Mouse (Mus musculus) heart, postnatal 4 days (tissue): ENCODE results near the gene Mosmo. TPM values are rescaled to one million over a fixed set of nuclear protein-coding genes. Genes with fewer than 3 reads are reported as not detected.

Source experiments
- DNase-seq: peaks from one replicate; pipeline ENCODE4 v3.0.0; 2021
- total RNA-seq, 2 experiments: library from RNA; stranded (reverse); gene quantifications; 2 replicates each; pipeline ENCODE4 v1.2.3; 2021

Mosmo gene
- total RNA-seq, result 10 to 100 TPM; 30.0 to 33.6 TPM

- peak; percentile 83 for DNase-seq
These were observed at the start of gene Mosmo for GRCm38 (mm10) chr7:120677001-120677643. Mosmo (plus strand) TSS chr7:120677618.

DNA sequence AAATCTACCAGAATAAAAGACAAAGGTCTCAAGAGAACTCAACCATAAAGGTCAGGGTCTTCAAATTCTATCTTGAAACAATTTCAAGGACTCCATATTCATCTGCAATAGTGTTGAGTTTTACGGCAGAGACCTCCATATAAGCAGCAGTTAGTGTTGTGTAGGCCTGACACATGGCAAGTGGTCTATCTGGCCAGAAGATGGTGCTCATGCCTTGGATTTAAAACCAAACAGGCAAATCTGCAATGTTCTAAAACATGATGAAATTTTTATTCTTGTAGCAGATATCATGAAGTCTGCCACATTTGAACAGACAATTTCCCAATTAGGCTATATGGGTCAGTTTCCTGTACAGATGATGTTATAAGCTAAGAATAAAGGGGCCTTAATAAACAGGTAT lies 44.9 kb upstream of the Mosmo start:
- peak; percentile 10 for DNase-seq

DNA sequence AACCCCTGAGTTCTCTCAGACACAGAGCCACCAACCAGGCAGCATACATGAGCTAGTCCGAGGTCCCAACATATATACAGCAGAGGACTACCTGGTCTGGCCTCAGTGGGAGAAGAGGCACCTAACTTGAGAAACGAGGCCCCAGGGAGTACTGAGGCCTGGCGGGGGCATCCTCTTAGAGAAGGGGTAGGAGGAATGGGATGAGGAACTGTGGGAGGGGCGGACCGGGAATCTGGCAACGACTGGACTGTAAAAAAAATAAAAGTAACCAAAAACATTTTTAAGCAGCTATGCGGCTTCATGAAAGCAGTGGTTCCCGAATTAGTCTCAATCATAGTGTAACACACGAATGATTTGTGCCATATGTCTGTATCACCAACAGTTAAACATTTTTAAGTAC lies 43.1 kb upstream of the Mosmo start:
- DNase-seq, result peak; percentile 14

DNA sequence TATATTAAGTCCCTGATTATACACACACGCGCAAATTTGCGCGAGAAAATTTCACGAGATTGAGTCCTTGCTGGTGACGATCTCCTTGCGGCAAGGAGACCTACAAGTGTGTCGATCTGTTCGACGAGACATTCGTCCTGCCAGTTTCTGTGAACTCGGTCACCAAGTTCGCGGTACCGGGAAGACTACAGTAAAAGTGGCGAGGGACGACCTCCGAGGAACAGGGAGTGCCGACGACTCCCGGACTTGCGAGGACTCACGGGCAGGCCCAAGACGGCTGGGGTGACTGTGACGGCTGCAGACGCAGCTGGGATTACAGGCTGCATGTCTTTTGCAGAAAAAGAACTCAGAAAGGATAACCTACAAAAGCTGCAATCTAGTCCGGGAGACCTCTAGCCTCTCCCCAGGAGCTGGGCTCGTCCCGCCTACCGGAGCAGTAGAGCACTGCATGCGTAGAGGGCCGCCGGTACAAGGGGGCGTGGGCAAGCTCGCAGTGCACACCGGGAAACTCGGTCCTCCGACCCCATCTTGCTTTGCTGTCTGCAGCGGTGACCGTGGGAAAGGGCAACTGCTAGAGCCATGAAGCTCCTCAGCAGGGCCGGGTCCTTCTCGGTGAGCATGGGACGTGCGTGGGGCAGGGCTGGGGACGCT lies 42.6 kb upstream of the Mosmo start, which contains the start of gene Uqcrc2:
Uqcrc2 (plus strand) TSS at position 466 of the 651 bp plus-strand sequence.
- peak; percentile 90 for DNase-seq

GRCm38 (mm10) chr7:120635362-120635781 lies 42.0 kb upstream of the Mosmo start:
- no peak for DNase-seq

- peak; percentile 10 for DNase-seq
These were observed 41.6 kb upstream of the Mosmo start for GRCm38 (mm10) chr7:120635821-120636220.

- DNase-seq, result no peak
These were observed 34.2 kb upstream of the Mosmo start for GRCm38 (mm10) chr7:120643217-120643616.

DNA sequence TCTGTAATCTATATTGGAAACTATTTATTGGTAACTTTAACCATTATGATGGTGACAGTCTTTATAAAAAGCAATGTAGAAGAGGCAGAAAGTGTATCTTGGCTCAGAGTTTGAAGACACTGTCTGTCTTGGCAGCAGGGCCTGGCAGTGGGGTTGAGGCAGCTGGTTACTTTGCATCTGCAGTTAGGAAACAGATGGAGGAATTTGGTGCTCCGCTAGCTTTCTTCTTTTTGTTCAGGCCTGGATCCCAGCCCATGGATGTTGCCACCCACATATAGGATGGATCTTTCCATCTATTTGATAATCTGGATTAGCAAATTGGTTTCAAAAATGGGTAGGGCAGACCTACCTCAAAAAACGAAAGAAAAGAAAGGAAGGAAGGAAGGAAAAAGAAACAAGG lies 29.6 kb upstream of the Mosmo start:
- no peak for DNase-seq

DNA sequence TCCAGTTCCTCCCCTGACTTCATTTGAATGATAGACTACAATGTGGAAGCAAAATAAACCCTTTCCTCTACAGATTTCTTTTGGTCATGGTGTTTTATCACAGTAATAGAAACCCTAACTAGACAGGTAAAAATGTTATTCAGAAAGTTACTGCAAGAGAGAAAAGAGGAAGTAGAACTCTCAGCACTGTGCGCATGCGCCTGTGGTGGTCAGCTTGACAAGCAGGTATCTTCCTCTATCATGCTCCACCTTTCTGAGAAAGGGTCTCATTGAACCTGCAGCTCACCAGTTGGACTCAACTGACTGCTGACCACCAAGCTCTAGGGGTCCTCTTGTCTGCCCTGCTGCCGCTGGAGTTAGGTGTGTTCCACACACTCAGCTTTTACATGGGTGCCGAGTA lies 15.3 kb upstream of the Mosmo start:
- no peak for DNase-seq

DNA sequence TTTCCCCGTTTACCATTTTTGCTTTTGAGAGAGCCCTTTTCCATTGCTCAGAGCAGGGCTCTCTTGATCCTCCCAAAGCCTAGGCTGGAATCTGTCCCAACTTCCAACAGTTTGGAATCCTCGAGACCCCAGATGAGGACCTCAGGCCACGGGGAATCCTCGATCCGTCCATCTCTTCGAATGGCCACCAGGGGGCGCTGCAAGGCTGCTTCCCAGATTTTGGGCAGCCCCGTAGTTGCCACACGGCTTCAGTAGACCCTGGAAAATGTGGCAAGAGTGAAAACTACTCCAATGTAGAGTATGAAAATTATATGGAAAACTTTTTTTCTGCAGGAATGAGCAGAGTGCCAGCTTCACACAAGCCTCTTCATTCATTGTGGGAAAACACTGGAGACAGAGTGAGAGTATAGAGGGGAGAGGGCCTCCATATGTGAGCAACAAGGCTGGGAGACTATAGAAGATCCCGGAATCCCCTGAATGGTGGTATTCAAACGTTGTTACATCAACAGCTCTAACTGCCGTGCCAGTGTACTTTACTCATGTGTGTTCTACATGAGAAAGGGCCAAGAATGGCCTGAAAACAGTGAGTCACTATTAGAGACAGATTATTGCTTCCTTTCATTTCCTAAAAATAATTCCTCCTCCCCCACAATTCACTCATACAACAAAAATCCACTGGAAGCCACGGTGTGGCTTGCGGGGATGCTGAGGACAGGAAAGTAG lies 7.1 kb upstream of the Mosmo start, which contains the start of gene Pdzd9:
Pdzd9 (minus strand) TSS at position 191 of the 723 bp plus-strand sequence.
- peak; percentile 86 for DNase-seq

- DNase-seq, result no peak
These were observed 6.1 kb upstream of the Mosmo start for GRCm38 (mm10) chr7:120671271-120671670.

DNA sequence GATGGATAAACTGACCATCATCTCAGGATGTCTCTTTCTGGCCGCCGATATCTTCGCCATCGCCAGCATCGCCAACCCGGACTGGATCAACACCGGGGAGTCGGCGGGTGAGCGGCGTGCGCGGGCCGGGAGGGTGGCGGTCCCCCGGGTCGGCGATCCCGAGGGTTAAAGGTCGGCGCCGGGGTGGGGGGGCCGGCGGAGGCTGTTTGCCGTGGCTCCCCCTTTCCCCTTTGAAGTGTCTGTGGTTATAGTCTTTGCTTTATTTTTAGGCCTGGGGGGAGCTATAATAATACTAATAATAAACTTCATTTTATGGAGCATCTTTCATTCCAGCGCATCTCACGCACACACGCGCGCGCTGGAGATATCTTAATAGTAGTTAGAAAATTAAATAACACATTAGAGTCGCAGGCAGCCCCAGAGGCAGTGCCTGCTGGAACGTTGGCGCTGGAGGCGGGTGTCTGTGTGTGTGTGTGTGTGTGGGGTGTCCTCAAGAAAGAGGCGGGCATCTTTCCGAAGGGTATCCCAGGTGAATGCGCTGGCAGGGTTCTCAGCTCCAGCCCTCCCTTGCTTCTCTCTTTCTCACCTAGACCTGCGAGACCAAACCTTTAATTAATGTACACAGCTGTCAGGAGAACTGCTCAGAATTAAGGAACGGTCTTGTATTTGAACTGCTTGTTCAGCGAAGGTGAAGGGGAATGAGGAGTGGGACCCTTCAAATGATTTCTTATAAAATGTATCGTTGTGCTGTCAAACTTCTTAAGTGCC lies 530 bp downstream of the Mosmo start:
- peak; percentile 41 for DNase-seq

GRCm38 (mm10) chr7:120679023-120679422 lies 1.6 kb downstream of the Mosmo start:
- no peak for DNase-seq

GRCm38 (mm10) chr7:120682002-120682401 lies 4.6 kb downstream of the Mosmo start:
- no peak for DNase-seq

DNA sequence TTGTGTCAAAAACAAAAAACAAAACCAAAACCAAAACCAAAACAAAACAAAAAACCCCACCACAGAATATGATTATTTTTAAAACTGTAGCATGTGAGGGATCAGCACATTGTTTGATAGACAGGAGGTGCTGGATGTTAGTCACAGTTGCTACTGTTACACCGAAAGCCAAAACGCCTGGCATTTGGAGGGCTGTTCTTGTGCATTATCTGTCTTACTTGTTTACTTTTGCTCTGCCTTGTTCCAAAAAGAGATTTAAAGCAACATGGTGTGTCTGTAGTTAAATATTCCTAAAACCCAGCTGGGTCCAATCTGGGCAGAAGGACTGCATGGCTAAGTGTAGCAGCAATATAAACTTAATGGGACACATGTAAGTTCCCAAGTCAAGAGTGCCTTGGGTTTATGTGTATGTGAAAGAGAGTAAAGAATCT lies 7.3 kb downstream of the Mosmo start:
- no peak for DNase-seq

DNA sequence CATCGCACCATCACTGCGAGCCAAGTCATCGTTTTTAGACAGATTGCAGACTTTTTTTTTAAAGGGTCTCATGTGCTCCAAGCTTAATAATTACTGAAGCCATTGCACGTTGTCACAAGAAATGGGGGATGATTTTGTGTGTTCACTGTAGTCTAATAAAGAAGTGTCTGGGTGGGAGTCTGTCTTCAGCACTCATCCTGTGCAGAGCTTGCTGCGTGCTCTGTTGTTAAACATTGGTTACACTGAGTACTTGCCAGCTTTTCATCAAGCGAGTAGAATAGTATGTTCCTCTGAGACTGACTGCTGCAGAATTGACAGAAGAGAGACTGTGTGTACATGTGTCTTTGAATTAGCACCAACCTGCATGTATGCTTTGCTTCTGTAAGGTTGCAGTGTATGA lies 7.8 kb downstream of the Mosmo start:
- no peak for DNase-seq

DNA sequence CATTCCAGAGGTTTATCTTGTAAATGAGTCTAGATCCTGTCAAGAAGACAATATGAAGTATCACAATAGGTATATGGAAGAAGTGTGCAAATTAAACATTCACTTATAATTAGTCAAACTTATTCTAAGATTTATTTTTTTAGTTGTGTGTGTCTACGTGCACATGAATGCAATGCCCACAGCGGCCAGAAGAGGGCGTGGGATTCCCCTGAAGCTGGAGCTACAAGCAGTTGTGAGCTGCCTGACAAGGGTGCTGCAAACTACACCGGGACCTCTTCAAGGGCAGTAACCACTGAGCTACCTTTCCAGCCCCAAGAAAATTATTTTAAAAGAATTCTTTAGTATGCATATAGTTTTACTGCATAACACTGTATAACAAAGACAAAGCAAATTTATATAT lies 13.2 kb downstream of the Mosmo start:
- peak; percentile 22 for DNase-seq

GRCm38 (mm10) chr7:120693831-120694375 lies 16.5 kb downstream of the Mosmo start:
- no peak for DNase-seq

GRCm38 (mm10) chr7:120695196-120695595 lies 17.8 kb downstream of the Mosmo start:
- no peak for DNase-seq

GRCm38 (mm10) chr7:120695641-120696040 lies 18.2 kb downstream of the Mosmo start:
- no peak for DNase-seq

DNA sequence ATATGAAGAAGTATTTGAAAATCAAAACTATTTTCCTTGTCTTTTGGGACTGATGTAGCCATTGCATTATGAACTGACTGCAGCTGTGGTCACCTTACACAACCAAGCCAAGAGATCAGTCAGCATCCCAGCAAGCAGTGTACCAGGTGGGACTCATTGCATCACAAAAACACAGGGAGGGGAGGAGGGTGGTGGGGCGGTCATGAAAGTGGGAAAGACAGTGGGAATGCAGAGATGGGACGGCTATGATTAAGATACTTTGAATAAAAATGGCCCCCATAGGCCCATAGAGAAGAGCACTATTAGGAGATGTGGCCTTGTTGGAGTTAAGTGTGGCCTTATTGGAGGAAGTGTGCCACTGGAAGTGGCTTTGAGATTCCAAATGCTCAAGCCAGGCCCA lies 18.9 kb downstream of the Mosmo start:
- DNase-seq, result no peak

GRCm38 (mm10) chr7:120699586-120699985 lies 22.2 kb downstream of the Mosmo start:
- no peak for DNase-seq
